Mouse (Mus musculus): Measurements from ENCODE around the gene Vwa8.
"Not testable (repeated sequence)": the region's sequence is repeated elsewhere in the genome, so short reads cannot be mapped to it uniquely, and the experiment has no call there.

Gene Vwa8

GRCm38 (mm10) chr14:78861156-78861555 lies 12.3 kb downstream of the Vwa8 start:
- no peaks in the 10 kb centered on the region for H3K9me3 ChIP-seq (ENCODE audit: low read length)
- peaks cover 8% of the 10 kb centered on the region; the same call in 1 of the 2 replicates for H3K4me1 ChIP-seq (replicated peaks; ENCODE audit: low read depth, low read length)
- no peak overlapping the region for H3K4me3 ChIP-seq (replicated peaks; ENCODE audit: low read length)
- no peaks in the 10 kb centered on the region for H3K36me3 ChIP-seq (ENCODE audit: insufficient read depth, low read length)
- no peaks in the 10 kb centered on the region for H3K27me3 ChIP-seq (ENCODE audit: insufficient read depth, low read length)
- TF ChIP-seq NANOG (IDR thresholded peaks at IDR 0.05; ENCODE audit: borderline replicate concordance, low read length), result no peak
- TF ChIP-seq POU5F1 (IDR thresholded peaks at IDR 0.05; ENCODE audit: borderline replicate concordance, low read length), result no peak
- TF ChIP-seq CTCF (conservative IDR thresholded peaks at IDR 0.05; ENCODE audit: low read length), result no peak

GRCm38 (mm10) chr14:78870036-78870435 lies 21.2 kb downstream of the Vwa8 start:
- Histone ChIP-seq H3K4me3 (replicated peaks; ENCODE audit: low read length) (no peak overlapping the region), H3K9me3 (ENCODE audit: low read length) (no peaks in the 10 kb centered on the region), H3K27me3 (ENCODE audit: insufficient read depth, low read length) (no peaks in the 10 kb centered on the region), H3K36me3 (ENCODE audit: insufficient read depth, low read length) (peaks cover 21% of the 10 kb centered on the region; the same call in 1 of the 2 replicates), H3K4me1 (replicated peaks; ENCODE audit: low read depth, low read length) (peaks cover 12% of the 10 kb centered on the region)
- TF ChIP-seq POU5F1 (IDR thresholded peaks at IDR 0.05; ENCODE audit: borderline replicate concordance, low read length) (no peak), CTCF (conservative IDR thresholded peaks at IDR 0.05; ENCODE audit: low read length) (no peak), NANOG (IDR thresholded peaks at IDR 0.05; ENCODE audit: borderline replicate concordance, low read length) (no peak)

- no peak for TF ChIP-seq NANOG (IDR thresholded peaks at IDR 0.05; ENCODE audit: borderline replicate concordance, low read length)
- no peak for TF ChIP-seq CTCF (conservative IDR thresholded peaks at IDR 0.05; ENCODE audit: low read length)
- no peak for TF ChIP-seq POU5F1 (IDR thresholded peaks at IDR 0.05; ENCODE audit: borderline replicate concordance, low read length)
- Histone ChIP-seq H3K36me3 (ENCODE audit: insufficient read depth, low read length) (peaks cover 10% of the 10 kb centered on the region; the same call in 1 of the 2 replicates), H3K4me1 (replicated peaks; ENCODE audit: low read depth, low read length) (peaks cover 17% of the 10 kb centered on the region), H3K9me3 (ENCODE audit: low read length) (no peaks in the 10 kb centered on the region), H3K4me3 (replicated peaks; ENCODE audit: low read length) (no peak overlapping the region), H3K27me3 (ENCODE audit: insufficient read depth, low read length) (no peaks in the 10 kb centered on the region)
These were observed 28.3 kb downstream of the Vwa8 start for GRCm38 (mm10) chr14:78877176-78877575.

- Histone ChIP-seq H3K4me1 (replicated peaks; ENCODE audit: low read depth, low read length) (peaks cover 24% of the 10 kb centered on the region), H3K36me3 (ENCODE audit: insufficient read depth, low read length) (peaks cover 3% of the 10 kb centered on the region; the same call in 1 of the 2 replicates), H3K4me3 (replicated peaks; ENCODE audit: low read length) (no peak overlapping the region), H3K9me3 (ENCODE audit: low read length) (no peaks in the 10 kb centered on the region), H3K27me3 (ENCODE audit: insufficient read depth, low read length) (no peaks in the 10 kb centered on the region)
- TF ChIP-seq NANOG (IDR thresholded peaks at IDR 0.05; ENCODE audit: borderline replicate concordance, low read length), result no peak
- TF ChIP-seq POU5F1 (IDR thresholded peaks at IDR 0.05; ENCODE audit: borderline replicate concordance, low read length), result no peak
- TF ChIP-seq CTCF (conservative IDR thresholded peaks at IDR 0.05; ENCODE audit: low read length), result no peak
These were observed 29.7 kb downstream of the Vwa8 start for GRCm38 (mm10) chr14:78878402-78879045.

- H3K9me3 ChIP-seq (ENCODE audit: low read length), result no peaks in the 10 kb centered on the region
- H3K36me3 ChIP-seq (ENCODE audit: insufficient read depth, low read length), result peaks cover 3% of the 10 kb centered on the region; the same call in 1 of the 2 replicates
- peaks cover 39% of the 10 kb centered on the region for H3K4me1 ChIP-seq (replicated peaks; ENCODE audit: low read depth, low read length)
- H3K27me3 ChIP-seq (ENCODE audit: insufficient read depth, low read length), result no peaks in the 10 kb centered on the region
- no peak overlapping the region for H3K4me3 ChIP-seq (replicated peaks; ENCODE audit: low read length)
- no peak for TF ChIP-seq POU5F1 (IDR thresholded peaks at IDR 0.05; ENCODE audit: borderline replicate concordance, low read length)
- no peak for TF ChIP-seq CTCF (conservative IDR thresholded peaks at IDR 0.05; ENCODE audit: low read length)
- no peak for TF ChIP-seq NANOG (IDR thresholded peaks at IDR 0.05; ENCODE audit: borderline replicate concordance, low read length)
These were observed 32.0 kb downstream of the Vwa8 start for GRCm38 (mm10) chr14:78880879-78881278.

- peaks cover 46% of the 10 kb centered on the region for H3K4me1 ChIP-seq (replicated peaks; ENCODE audit: low read depth, low read length)
- no peak overlapping the region for H3K4me3 ChIP-seq (replicated peaks; ENCODE audit: low read length)
- H3K9me3 ChIP-seq (ENCODE audit: low read length), result no peaks in the 10 kb centered on the region
- TF ChIP-seq CTCF (conservative IDR thresholded peaks at IDR 0.05; ENCODE audit: low read length), result no peak
- no peak for TF ChIP-seq POU5F1 (IDR thresholded peaks at IDR 0.05; ENCODE audit: borderline replicate concordance, low read length)
- TF ChIP-seq NANOG (IDR thresholded peaks at IDR 0.05; ENCODE audit: borderline replicate concordance, low read length), result no peak
- peaks cover 3% of the 10 kb centered on the region; the same call in 1 of the 2 replicates for H3K36me3 ChIP-seq (ENCODE audit: insufficient read depth, low read length)
- H3K27me3 ChIP-seq (ENCODE audit: insufficient read depth, low read length), result no peaks in the 10 kb centered on the region
These were observed 32.7 kb downstream of the Vwa8 start for GRCm38 (mm10) chr14:78881563-78881962.

- TF ChIP-seq NANOG (IDR thresholded peaks at IDR 0.05; ENCODE audit: borderline replicate concordance, low read length) (no peak), POU5F1 (IDR thresholded peaks at IDR 0.05; ENCODE audit: borderline replicate concordance, low read length) (no peak), CTCF (conservative IDR thresholded peaks at IDR 0.05; ENCODE audit: low read length) (no peak)
- Histone ChIP-seq H3K4me1 (replicated peaks; ENCODE audit: low read depth, low read length) (peaks cover 37% of the 10 kb centered on the region), H3K27me3 (ENCODE audit: insufficient read depth, low read length) (no peaks in the 10 kb centered on the region), H3K4me3 (replicated peaks; ENCODE audit: low read length) (no peak overlapping the region), H3K36me3 (ENCODE audit: insufficient read depth, low read length) (no peaks in the 10 kb centered on the region), H3K9me3 (ENCODE audit: low read length) (no peaks in the 10 kb centered on the region)
These were observed 37.2 kb downstream of the Vwa8 start for GRCm38 (mm10) chr14:78885915-78886534.

GRCm38 (mm10) chr14:78886566-78887234 lies 37.8 kb downstream of the Vwa8 start:
- Histone ChIP-seq H3K4me3 (replicated peaks; ENCODE audit: low read length) (no peak overlapping the region), H3K4me1 (replicated peaks; ENCODE audit: low read depth, low read length) (peaks cover 33% of the 10 kb centered on the region), H3K9me3 (ENCODE audit: low read length) (no peaks in the 10 kb centered on the region), H3K27me3 (ENCODE audit: insufficient read depth, low read length) (no peaks in the 10 kb centered on the region), H3K36me3 (ENCODE audit: insufficient read depth, low read length) (no peaks in the 10 kb centered on the region)
- TF ChIP-seq NANOG (IDR thresholded peaks at IDR 0.05; ENCODE audit: borderline replicate concordance, low read length) (no peak), POU5F1 (IDR thresholded peaks at IDR 0.05; ENCODE audit: borderline replicate concordance, low read length) (no peak), CTCF (conservative IDR thresholded peaks at IDR 0.05; ENCODE audit: low read length) (no peak)

GRCm38 (mm10) chr14:78887494-78887893 lies 38.6 kb downstream of the Vwa8 start:
- not testable (repeated sequence) for H3K9me3 ChIP-seq (ENCODE audit: low read length)

More at GRCm38 (mm10) chr14:78887494-78887893, 38.6 kb downstream of the Vwa8 start:
- peaks cover 33% of the 10 kb centered on the region for H3K4me1 ChIP-seq (replicated peaks; ENCODE audit: low read depth, low read length)
- H3K4me3 ChIP-seq (replicated peaks; ENCODE audit: low read length); H3K36me3 ChIP-seq (ENCODE audit: insufficient read depth, low read length); H3K27me3 ChIP-seq (ENCODE audit: insufficient read depth, low read length): not testable (repeated sequence)
